Mouse (Mus musculus) stomach, postnatal 0 days (tissue): ENCODE results near the gene Zar1l.

ENCODE experiments used
- CTCF ChIP-seq: IDR thresholded peaks from 2 replicates; pipeline ENCODE4 v1.5.1; 2016; ENCODE audit warnings: antibody characterized with exemption, low read depth, mild to moderate bottlenecking, moderate library complexity
- EP300 ChIP-seq: optimal IDR thresholded peaks from 2 replicates; pipeline ENCODE3; 2016; ENCODE audit warnings: antibody characterized with exemption

- TF ChIP-seq EP300 = no peak
- TF ChIP-seq CTCF = no peak
These were observed 27.1 kb downstream of the Zar1l start for GRCm38 (mm10) chr5:150490821-150491220.
